Mouse (Mus musculus) liver, postnatal 0 days (tissue): ENCODE results near the gene Adamts14.

ENCODE experiments used
- CTCF ChIP-seq: sonication (generic); IDR thresholded peaks from 2 replicates; pipeline ENCODE4 v1.5.1; 2016; ENCODE audit warnings: antibody characterized with exemption, low read depth
- EP300 ChIP-seq: IDR thresholded peaks from 2 replicates; pipeline ENCODE4 v1.6.1; 2016; ENCODE audit warnings: antibody characterized with exemption, low read depth, mild to moderate bottlenecking

DNA sequence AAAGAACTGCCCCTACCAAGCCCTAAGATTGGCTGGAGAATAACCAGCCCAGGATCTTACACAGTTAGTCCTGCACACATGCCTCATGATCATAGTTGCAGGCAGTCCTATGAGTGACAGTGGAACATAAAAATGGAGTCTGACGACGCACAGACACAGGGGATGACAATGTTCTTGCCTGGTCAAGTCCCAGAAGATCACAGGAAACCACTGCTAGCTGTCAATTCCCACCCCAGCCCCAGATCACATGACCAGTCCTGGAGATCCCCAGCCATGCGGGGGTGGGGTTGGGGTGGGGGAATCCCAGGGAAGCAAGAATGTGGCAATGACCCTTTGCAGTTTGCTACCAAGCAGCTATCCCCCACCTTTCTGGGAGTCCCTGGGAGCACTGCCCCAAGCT is 69.3 kb downstream of the Adamts14 start:
- TF ChIP-seq CTCF = no peak
- no peak for TF ChIP-seq EP300
